Mouse (Mus musculus) retina, adult 2 months (tissue): ENCODE data around the gene Kcnc4.

ENCODE experiments used
- DNase-seq: peaks from one replicate; pipeline ENCODE4 v3.0.0-alpha.2; 2012; ENCODE audit warnings: low read depth, low spot score

Kcnc4 gene

DNA sequence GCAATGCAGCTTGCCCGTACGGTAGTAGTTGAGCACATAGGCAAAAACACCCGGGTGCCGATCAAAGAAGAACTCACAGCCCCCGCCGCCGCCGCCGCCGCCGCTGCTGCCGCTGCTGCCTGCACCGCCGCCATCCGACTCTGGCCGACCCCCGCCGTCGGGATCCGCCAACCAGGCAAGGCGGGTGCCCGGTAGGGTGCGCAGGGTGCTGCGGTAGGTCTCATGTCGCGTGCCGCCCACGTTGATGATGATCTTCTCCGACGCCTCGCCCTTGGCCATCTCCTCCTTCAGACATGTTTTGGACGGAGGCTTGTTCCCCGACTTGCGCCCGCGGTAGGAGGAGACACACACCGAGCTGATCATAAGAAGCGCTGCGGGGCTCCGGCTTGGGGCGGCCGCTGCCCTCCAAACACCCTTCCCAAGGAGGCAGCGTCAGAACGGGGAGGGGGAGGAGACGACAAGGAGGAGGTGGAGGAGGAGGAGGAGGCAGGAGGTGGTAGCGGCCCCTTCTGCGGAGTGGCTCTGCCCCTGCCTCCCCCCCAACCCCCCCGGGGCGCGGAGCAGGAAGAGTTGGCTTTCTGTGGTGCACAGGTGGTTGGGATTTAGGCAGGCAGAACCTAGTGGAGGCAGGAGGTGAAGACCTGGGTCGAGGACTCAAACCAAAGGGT is 690 bp downstream of the Kcnc4 start:
- DNase-seq = no peak

DNA sequence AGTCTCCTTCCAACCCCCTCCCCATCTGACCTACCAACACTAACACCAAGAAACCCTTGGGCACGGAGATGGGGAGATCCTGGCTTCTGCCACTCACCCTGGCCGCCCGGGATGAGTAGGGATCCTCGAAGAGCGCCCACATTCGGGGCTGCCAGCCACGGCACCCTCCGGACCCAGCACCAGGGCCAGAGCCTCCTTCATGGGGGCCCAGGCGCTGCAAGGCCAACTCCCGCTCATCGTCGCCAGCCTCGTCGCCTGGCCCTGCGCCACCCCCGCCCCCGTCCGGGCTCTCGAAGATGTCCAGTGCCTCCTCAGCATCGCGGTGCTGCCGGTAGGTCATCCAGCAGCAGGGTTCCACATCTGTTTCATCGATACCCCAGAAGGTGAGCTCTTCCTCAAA is 1.2 kb downstream of the Kcnc4 start:
- DNase-seq = no peak

GRCm38 (mm10) chr3:107454280-107454679 is 5.1 kb downstream of the Kcnc4 start:
- DNase-seq = no peak

- DNase-seq = no peak
These were observed 12.5 kb downstream of the Kcnc4 start for GRCm38 (mm10) chr3:107446822-107447221.

DNA sequence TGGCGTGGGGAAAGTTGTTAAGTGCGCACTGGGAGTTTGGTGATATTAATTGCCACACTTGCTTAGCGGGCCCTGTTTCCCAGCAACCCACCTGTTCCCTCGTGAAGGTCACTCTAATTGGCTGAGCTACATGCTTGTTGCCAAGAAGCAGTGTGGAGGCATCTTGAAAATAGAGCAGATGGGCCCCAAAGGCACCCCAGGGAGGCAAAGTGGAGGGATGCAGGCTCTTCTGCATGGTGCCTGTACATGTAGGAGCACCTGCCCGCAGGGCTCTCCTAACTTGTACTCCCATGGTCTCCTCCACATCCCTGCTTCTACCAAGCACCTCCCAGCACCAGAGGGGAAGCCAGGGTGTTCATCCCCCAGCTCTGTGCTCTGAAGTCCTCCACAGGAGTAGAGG is 15.5 kb downstream of the Kcnc4 start:
- no peak for DNase-seq

DNA sequence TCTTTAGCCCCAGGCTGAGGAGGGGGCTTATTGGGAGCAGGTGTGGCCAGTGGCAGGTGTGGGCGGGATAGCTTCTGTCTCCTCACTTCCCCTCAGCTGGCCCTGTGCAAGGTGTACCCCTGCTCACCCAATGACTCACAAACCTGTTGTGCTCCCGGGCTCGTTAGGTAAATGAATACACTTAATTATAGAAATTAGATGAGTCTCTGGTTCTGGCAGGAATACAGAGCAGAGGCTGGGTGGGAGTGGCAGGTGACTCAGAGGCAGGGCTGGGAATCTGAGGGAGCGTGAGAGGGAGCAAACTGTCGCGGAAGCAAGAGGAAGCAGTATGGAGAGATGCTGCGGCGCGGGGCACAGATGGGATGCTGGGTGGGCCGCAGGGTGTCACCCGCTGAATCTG is 17.2 kb downstream of the Kcnc4 start:
- DNase-seq = no peak

GRCm38 (mm10) chr3:107441306-107441705 is 18.0 kb downstream of the Kcnc4 start:
- DNase-seq = no peak

GRCm38 (mm10) chr3:107439280-107439679 is 20.1 kb downstream of the Kcnc4 start:
- DNase-seq = no peak

DNA sequence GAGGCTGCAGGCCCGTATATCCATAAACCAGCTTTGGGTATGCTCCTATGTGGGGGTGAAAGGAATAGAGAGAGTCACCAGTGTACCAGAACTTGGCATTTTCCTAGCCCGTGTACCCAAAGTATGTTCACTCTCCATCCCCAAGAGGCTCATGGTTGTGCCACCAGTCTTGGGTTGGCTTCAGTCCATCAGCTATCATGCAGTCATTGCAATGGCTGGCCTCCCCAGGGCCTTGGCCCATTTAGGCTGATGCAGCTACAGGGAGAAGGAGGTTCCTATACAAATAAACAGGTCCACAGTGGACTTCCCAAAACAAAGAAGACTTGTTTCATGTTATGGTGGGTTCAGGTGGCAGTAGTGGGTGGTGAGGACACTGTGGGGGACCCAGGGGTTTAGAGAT is 21.7 kb downstream of the Kcnc4 start:
- no peak for DNase-seq

GRCm38 (mm10) chr3:107436434-107436833 is 22.9 kb downstream of the Kcnc4 start:
- no peak for DNase-seq

DNA sequence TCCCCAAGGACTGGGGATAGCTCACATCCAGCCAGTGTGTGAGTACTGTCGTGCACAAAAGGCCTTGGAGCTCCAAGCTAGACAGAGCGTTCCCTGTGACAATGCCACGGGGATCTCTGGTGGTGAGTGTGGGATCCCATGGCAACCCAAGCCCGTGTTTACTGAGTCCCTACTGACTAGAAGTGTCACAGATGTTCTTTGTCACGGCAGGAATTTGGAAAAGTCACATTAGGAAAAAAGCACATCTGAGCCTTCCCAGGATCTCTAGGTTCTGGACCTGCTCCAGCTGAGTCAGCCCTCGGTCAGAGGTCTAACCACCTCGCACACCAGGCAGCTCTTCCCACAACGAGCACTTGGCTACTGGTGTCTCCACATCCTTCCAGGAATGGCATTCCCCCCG is 25.7 kb downstream of the Kcnc4 start:
- no peak for DNase-seq

GRCm38 (mm10) chr3:107431268-107431667 is 28.1 kb downstream of the Kcnc4 start:
- DNase-seq = no peak

DNA sequence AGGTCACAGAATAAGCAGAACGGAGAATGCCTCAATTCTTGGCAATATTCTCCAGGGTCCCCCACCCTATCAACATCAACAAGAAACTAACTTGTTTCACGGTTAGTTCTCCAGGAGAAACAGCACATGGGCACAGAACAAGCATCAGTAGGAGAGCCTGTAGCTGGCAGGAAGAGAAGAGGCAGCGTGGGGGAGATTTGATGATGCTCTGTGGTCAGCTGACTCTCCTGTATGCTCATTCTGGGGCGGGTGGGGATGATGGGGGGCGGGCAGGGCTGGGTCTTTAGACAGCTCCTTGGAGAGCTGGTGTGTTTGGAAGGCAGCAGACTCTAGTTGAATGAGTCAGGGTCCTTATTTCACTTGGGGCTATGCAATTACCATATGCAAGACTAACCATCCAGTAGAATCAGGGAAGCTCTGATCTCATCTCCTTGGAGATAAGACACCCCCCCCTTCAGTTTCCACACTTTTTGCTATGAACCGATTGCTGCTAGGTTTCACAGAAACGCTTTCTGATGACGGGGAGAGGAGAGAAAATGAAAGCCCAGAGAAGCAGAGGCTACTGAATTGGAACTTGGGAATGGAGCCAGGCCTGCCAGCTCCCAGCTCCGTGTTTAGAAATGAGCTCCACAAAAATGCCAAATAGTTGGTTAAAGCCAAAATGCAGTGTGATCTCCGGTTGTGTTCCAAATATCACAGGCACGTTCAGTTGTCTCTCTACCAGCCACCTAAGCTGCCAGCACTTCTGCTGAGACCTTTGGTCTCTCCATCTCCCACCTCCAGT is 34.9 kb downstream of the Kcnc4 start:
- DNase-seq = no peak

GRCm38 (mm10) chr3:107420156-107420555 is 39.2 kb downstream of the Kcnc4 start:
- DNase-seq = no peak

DNA sequence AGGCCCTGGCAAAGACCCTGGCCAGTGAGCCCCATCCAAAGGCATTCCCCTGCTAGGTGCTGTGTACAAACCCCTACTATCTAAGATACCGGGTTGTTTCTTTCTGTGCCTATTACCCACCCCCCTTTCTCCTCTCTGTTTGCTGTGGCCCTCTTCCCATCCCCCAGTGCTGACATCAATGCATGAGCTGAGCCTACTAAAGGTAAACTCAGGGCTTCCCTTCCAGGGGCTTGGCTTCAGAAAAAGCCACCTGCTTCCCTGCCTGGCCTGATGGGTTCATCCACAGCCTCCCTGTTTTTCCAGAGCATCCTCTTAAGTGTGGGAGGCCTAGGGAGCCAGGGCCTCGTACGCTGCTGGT is 42.1 kb downstream of the Kcnc4 start:
- no peak for DNase-seq

DNA sequence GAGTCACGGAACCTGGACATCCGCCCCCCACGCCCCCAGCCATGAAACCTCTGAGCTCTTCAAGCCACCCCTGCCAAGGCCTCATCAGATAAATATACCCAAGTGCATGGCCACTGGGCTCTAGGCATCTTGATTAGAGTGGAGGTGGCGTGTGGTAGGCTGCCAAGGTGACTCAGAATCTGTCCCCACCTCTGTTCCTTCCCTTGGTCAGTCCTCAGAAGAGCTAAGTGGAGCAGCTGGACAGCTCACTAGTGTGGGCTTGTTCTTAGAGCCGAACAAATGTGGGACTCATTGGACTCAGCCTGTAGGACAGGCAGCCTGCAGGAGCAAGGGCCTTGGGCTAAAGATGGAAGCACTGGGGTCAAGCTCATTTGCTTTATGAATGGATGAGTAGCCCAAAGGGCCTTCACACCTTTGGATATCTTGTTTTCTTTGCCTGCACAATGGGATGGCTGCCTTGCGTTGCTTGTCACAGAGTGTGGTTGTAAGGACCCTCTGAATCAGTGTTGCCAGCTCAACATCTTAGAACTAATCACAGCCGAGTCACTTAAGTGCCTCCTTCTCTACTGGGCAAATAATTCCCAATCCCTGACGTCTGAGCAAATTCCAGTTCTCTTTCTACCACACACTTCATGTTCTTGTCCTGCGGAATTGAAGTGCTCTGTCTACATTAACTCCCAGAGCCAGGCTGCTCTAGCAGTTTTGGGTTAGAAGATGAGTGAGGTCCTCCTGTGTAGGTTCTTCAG is 42.6 kb downstream of the Kcnc4 start:
- DNase-seq = no peak

GRCm38 (mm10) chr3:107413093-107413492 is 46.3 kb downstream of the Kcnc4 start:
- DNase-seq = no peak

DNA sequence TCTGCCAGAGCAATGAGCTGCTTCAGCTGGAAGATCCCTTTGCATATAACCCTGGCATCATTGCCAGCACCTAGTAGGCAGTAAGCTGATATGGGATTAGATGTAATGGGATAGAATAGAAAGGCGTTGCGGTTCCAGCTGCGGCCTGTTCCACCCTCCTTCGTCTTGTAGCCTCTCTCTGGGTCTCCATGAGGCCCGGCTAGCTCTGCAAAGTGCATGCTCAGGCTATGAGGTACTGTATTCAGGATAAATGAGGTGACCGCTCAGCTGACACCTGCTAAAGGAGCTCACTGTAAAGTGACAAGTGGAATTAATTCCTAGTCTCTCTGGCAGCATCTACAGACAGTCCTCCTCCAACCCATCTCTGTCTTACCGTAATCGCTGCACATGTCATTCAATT is 46.8 kb downstream of the Kcnc4 start:
- no peak for DNase-seq

GRCm38 (mm10) chr3:107411669-107412068 is 47.7 kb downstream of the Kcnc4 start:
- DNase-seq = no peak

DNA sequence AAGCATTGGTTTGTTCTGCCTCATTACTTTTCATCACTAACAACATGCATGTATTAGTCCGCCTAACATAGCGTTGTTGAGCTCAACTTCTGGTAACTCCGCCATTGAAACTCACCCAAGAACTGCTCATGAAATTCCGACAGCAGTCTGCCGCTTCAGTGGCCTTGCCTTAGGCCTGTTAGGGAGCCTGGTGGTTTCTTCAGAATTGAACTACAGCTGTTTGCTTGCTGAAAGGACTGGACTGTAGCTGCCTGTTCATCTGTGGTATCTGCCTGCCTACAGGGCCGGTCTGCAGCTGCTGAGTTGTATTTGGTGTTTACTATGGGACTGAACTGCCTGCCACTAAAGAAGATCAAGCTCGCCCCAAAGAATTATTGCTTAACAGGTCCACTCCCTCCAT is 58.0 kb downstream of the Kcnc4 start:
- DNase-seq = no peak

GRCm38 (mm10) chr3:107399991-107400640 is 59.2 kb downstream of the Kcnc4 start:
- DNase-seq = no peak

- DNase-seq = no peak
These were observed 68.2 kb downstream of the Kcnc4 start for GRCm38 (mm10) chr3:107391198-107391597.
